Comparison of ENCODE assay signal across 8 mouse cellular contexts in the genomic region with DNA sequence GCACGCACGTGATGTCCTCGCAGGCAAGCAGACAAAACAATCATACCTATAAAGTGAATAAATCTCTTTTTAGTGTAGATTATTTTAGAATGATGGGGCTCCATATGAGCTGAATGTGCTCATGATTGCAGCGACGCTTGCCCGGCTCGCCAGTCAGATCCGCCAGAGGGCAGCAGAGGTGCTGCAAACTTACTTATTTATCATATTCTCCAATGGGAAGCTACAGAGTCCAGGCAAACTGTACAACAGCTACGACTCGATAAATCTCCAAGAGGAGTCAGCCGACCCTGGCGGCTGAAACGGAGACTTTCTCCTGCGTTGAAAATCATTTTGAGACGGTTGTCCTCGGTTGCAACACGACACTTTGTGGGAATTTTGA. TPM values are rescaled to one million over a fixed set of nuclear protein-coding genes. Genes with fewer than 3 reads are reported as not detected.
DNase-seq lines count a peak whose midpoint lies in the region; ATAC-seq lines count a peak whose summit lies in the region.

No protein-coding gene starts in this region.

- no peaks in the 10 kb centered on the region for H3K36me3 ChIP-seq in heart, embryonic 13.5 days
- H3K36me3 ChIP-seq in liver, embryonic 12.5 days, result no peaks in the 10 kb centered on the region
- no peaks in the 10 kb centered on the region for H3K36me3 ChIP-seq in stomach, embryonic 15.5 days

- H3K9me3 ChIP-seq in heart, embryonic 13.5 days, result no peaks in the 10 kb centered on the region
- H3K9me3 ChIP-seq in liver, embryonic 12.5 days (replicated peaks), result no peaks in the 10 kb centered on the region
- H3K9me3 ChIP-seq in stomach, embryonic 15.5 days, result no peaks in the 10 kb centered on the region

- WGBS in heart, embryonic 13.5 days, result 2% methylated on average over 17 of the region's 17 CpGs
- under 1% methylated on average over 17 of the region's 17 CpGs for WGBS in liver, embryonic 12.5 days (ENCODE audit: insufficient replicate concordance)
- under 1% methylated on average over 17 of the region's 17 CpGs for WGBS in stomach, embryonic 15.5 days

- H3K27ac ChIP-seq in heart, embryonic 13.5 days (replicated peaks), result peak overlapping the region; percentile 83
- peak overlapping the region; percentile 76; the same call in 1 of the 2 replicates for H3K27ac ChIP-seq in liver, embryonic 12.5 days
- peak overlapping the region; percentile 83 for H3K27ac ChIP-seq in stomach, embryonic 15.5 days

- H3K4me2 ChIP-seq in heart, embryonic 13.5 days, result peak overlapping the region; percentile 89
- peak overlapping the region; percentile 85 for H3K4me2 ChIP-seq in liver, embryonic 12.5 days
- H3K4me2 ChIP-seq in stomach, embryonic 15.5 days, result peak overlapping the region; percentile 76

- H3K4me1 ChIP-seq in heart, embryonic 13.5 days, result peaks cover 24% of the 10 kb centered on the region
- H3K4me1 ChIP-seq in liver, embryonic 12.5 days, result peaks cover 41% of the 10 kb centered on the region
- H3K4me1 ChIP-seq in stomach, embryonic 15.5 days, result peaks cover 3% of the 10 kb centered on the region; the same call in 1 of the 2 replicates

- H3K4me3 ChIP-seq in heart, embryonic 13.5 days, result peak overlapping the region; percentile 91
- peak overlapping the region; percentile 74 for H3K4me3 ChIP-seq in liver, embryonic 12.5 days
- peak overlapping the region; percentile 76 for H3K4me3 ChIP-seq in stomach, embryonic 15.5 days (replicated peaks)

- peak; percentile 70 for ATAC-seq in erythroid progenitor cell, adult 5-6 weeks (replicated peaks; ENCODE audit: low FRiP score, poor library complexity, severe bottlenecking)
- ATAC-seq in heart, embryonic 13.5 days (ENCODE audit: extremely low read depth, insufficient number of reproducible peaks, low FRiP score, low TSS enrichment), result no peak
- peak; percentile 27 for ATAC-seq in liver, embryonic 12.5 days
- ATAC-seq in stomach, embryonic 15.5 days (ENCODE audit: insufficient read depth, low FRiP score, low read depth), result 0 out of 2 replicates have a peak, but pooled peaks have one; percentile 6

- H3K27me3 ChIP-seq in heart, embryonic 13.5 days (replicated peaks), result no peaks in the 10 kb centered on the region
- no peaks in the 10 kb centered on the region for H3K27me3 ChIP-seq in liver, embryonic 12.5 days (replicated peaks)
- no peaks in the 10 kb centered on the region for H3K27me3 ChIP-seq in stomach, embryonic 15.5 days (replicated peaks)

- DNase-seq in CD4-positive helper T cell, adult 2 months (ENCODE audit: low read depth, low spot score), result peak; percentile 87
- peak; percentile 59 for DNase-seq in brain, embryonic 18.5 days (ENCODE audit: low read depth, low spot score)
- DNase-seq in kidney, postnatal 10 days, result peak; percentile 92
- DNase-seq in natural killer cell, adult 2 months (ENCODE audit: low spot score in 2 of 2), result peak; percentile 79 to 86

- H3K9ac ChIP-seq in heart, embryonic 13.5 days, result peak overlapping the region; percentile 78
- H3K9ac ChIP-seq in liver, embryonic 12.5 days, result peak overlapping the region; percentile 60
- no peak overlapping the region for H3K9ac ChIP-seq in stomach, embryonic 15.5 days

RNA-seq across cellular contexts. Expression of a gene that starts 1.2 kb away (rescaled TPM):
- total RNA-seq in erythroid progenitor cell, adult 5-6 weeks (2015; ENCODE audit: low replicate concordance), result 176 and 205 TPM in 2 replicates
- total RNA-seq in erythroid progenitor cell, adult 5-6 weeks (2017; ENCODE audit: low replicate concordance), result 163 and 170 TPM in 2 replicates
- 22.5 and 24.3 TPM in 2 replicates for polyA plus RNA-seq in heart, embryonic 13.5 days (2015; fragmentation: Nextera tagmentation; extraction: Ambion mirVana)
- polyA plus RNA-seq in liver, embryonic 12.5 days (2016; fragmentation: Nextera tagmentation; extraction: Ambion mirVana), result 21.1 and 21.8 TPM in 2 replicates
- polyA plus RNA-seq in stomach, embryonic 15.5 days (2015; fragmentation: Nextera tagmentation; extraction: Ambion mirVana), result 30.3 and 31.2 TPM in 2 replicates

RNA-seq across cellular contexts. Expression of a gene that starts 5.0 kb away (rescaled TPM):
- 16.2 and 30.6 TPM in 2 replicates for total RNA-seq in erythroid progenitor cell, adult 5-6 weeks (2015; ENCODE audit: low replicate concordance)
- total RNA-seq in erythroid progenitor cell, adult 5-6 weeks (2017; ENCODE audit: low replicate concordance), result 4.7 and 5.9 TPM in 2 replicates
- polyA plus RNA-seq in heart, embryonic 13.5 days (2015; fragmentation: Nextera tagmentation; extraction: Ambion mirVana), result 0.10 and 0.32 TPM in 2 replicates
- 2.5 and 2.6 TPM in 2 replicates for polyA plus RNA-seq in liver, embryonic 12.5 days (2016; fragmentation: Nextera tagmentation; extraction: Ambion mirVana)
- 0.83 and 1.3 TPM in 2 replicates for polyA plus RNA-seq in stomach, embryonic 15.5 days (2015; fragmentation: Nextera tagmentation; extraction: Ambion mirVana)
